Mouse (Mus musculus) kidney, postnatal 10 days (tissue): ENCODE results near the gene Gps2.
A peak's percentile ranks its signal among the peaks of the same experiment; 100 is the strongest.
"Not testable (repeated sequence)": the region's sequence is repeated elsewhere in the genome, so short reads cannot be mapped to it uniquely, and the experiment has no call there.

Experiments used
- DNase-seq: peaks from one replicate; pipeline ENCODE4 v3.0.0; 2021; ENCODE audit warnings: mixed read lengths

Gene Gps2

DNA sequence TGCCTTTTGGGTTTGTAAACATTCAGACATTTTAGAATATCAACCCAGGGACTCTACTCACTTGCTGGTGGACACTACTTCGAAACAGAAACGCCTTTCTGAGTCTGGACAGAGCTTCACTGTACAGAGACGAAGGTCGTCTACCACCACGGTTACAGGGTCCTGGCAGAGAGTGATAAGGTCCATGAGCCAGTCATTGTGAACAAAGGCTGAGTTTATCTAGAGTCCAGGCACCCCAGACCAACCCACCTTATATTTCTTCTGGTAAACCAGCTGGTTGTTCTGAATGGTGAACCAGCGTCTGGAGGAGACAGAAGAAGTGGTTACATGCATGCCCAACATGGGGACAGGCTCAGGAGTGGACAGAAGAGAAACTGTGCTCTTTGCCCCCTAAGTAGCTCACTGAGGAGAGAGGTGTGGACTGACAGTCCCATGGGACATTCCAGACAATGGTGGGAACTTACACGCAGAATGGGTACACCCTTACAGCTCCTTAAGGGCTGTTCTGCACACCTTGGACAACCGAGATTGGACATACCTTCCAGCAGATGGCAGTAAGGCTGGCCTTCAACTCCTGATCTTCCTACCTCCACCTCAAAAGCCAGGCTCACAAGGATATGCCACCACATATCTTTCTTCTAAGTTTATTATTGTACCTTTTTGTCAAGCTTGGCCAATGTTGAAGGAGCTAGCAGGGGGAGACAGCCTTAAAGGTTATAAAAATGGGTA is 26.6 kb upstream of the Gps2 start:
- no peak for DNase-seq

DNA sequence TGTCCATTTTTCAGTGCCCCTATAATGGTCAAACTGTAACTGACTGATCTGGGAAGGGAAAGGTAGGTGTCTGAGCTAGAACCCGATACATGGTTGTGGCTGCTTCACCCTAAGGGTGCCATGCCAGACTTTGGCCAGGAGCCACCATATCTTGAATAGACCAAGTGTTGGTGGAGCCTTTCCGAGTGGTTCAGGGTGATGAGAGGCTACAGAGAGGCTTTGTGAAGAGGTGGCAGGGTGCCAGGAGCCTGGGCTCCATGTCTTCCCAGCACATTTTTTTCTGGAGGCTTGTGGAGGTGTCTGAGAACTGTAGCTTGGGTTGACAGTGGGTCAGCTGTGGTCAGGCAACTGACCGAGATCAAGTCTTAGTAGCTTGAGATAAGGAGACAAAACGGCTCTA is 22.2 kb upstream of the Gps2 start:
- DNase-seq, result no peak

GRCm38 (mm10) chr11:69894671-69895070 is 19.0 kb upstream of the Gps2 start:
- no peak for DNase-seq

- no peak for DNase-seq
Measured at GRCm38 (mm10) chr11:69895291-69895690, 18.4 kb upstream of the Gps2 start, which contains the start of gene Acap1. Gene Acap1, minus strand, starts transcription at chr11:69895539.

DNA sequence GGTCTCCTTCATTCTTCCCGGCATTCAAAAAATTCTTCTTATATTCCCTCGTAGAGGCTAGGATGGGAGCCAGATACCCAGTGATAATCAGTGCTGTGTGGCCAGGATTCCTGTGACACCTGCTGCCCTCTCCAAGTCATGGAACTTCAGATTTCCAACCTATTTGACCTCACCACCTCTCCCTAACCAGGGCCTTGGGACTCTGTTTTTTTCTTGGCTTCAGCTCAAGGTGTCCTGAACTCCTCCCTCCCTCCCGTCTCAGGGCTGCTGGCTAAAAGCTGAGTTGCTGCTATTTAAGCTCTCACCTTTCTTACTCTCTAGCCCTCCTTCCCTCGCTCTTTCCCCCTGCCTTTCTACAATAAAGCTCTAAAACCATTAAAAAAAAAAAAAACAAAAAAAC is 13.8 kb upstream of the Gps2 start:
- DNase-seq, result no peak

DNA sequence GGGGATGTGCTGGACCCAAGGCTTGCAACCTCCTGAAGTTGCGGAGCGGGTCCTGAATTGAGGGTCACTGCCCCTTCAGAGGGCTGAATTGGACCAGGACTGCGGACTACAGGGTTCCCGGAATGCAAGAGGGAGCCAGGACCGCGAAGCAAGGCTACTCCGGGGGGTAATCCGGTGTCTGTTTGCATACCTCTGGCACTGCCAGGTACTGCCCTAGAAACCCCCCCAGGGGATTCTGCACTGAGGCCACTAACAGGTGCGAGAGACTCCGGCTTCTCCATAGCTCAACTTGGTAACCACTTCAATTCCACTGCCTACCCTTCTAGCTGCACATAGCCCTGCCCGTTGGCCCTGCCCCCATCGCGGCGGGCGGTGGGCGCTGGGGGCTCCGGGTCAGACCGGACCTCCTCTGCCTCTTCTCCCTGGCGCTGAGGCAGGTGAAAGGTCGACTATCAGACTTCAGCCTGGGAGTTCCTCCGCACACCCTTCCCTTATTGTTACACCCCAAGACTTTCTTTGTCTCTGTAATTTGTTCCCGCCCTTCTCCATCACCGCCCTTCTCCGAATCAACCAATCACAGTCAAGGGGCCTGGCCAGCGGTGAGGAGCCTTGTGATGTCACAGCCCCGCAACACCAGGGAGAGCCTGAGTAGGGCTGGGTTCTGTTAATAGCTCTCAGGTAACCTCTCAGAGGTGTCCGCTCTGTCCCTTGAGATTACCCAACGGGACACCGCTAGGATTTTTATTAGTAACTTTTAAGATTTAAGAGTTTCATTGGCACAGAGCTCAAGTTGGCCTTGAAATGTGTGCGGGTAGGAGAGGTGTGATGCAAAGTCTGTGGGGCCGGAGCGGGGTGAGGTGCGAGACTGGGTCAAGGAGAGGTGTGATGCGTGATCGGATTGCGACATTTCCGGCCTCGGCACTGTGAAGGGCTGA is 12.9 kb upstream of the Gps2 start, which contains the start of the genes 2810408A11Rik and Neurl4:
Gene 2810408A11Rik (minus strand): TSS at position 517 of the 935 bp plus-strand sequence.
Gene Neurl4 (plus strand): TSS at position 602 of the 935 bp plus-strand sequence.
- peak; percentile 93 for DNase-seq

DNA sequence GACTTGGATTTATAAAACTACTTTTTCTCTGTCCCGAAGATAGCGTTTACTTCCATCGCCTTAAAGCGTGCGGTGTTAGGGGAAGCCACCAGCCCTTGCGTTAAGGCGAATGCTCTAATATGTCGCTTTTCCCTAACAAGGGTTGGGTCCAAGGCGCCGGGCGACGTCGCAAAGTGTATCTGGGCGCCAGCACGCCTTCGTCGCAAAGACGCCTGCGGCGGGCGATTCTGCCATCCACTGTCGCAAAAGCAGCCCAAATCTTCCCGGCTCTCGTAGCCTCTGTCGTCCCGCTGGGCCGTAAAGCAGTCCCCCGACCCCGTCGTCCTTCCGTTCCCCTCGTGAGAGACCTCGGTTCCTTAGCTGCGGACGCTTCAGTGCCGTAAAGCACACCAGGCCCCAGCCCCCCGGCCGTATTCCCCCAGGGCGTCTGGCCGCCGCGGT is 12.3 kb upstream of the Gps2 start:
- DNase-seq, result peak; percentile 96

DNA sequence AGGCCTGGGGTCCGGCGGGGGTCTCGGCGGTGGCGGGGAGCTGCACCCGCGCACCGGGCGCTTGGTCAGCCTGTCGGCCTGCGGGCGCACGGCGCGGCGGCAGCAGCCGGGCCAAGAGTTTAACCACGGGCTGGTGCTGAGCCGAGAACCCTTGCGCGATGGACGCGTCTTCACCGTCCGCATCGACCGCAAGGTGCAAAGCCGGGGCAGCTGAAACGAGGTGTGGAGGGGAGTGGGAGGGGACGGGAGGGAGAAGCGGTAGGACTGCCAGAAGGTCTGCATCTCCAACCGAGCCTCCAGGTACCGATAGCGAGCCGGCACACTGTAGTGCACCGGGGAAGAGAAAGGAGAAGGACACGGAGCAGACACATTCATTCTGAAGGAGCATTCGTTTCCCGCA is 11.7 kb upstream of the Gps2 start:
- no peak for DNase-seq

- no peak for DNase-seq
Measured at GRCm38 (mm10) chr11:69902972-69903371, 10.7 kb upstream of the Gps2 start.

- no peak for DNase-seq
Measured at GRCm38 (mm10) chr11:69904311-69904710, 9.4 kb upstream of the Gps2 start.

DNA sequence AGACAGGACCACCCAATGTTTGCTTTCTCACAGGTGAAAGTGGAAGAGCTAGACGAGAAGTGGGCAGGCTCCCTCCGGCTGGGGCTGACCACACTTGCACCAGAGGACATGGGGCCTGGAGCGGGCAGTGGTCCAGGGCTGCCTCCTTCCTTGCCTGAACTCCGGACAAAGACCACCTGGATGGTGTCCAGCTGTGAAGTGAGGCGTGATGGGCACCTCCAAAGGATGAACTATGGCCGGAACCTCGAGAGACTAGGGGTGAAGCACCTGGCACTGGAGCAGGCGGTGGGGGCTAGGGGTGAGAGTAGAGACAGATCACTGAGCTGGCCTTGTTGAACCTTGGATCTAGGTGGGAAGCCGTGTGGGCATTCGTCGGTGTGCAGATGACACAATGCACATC is 5.0 kb upstream of the Gps2 start:
- DNase-seq, result peak; percentile 90

GRCm38 (mm10) chr11:69909174-69909573 is 4.5 kb upstream of the Gps2 start:
- no peak for DNase-seq

- no peak for DNase-seq
Measured at GRCm38 (mm10) chr11:69910177-69910576, 3.5 kb upstream of the Gps2 start.

DNA sequence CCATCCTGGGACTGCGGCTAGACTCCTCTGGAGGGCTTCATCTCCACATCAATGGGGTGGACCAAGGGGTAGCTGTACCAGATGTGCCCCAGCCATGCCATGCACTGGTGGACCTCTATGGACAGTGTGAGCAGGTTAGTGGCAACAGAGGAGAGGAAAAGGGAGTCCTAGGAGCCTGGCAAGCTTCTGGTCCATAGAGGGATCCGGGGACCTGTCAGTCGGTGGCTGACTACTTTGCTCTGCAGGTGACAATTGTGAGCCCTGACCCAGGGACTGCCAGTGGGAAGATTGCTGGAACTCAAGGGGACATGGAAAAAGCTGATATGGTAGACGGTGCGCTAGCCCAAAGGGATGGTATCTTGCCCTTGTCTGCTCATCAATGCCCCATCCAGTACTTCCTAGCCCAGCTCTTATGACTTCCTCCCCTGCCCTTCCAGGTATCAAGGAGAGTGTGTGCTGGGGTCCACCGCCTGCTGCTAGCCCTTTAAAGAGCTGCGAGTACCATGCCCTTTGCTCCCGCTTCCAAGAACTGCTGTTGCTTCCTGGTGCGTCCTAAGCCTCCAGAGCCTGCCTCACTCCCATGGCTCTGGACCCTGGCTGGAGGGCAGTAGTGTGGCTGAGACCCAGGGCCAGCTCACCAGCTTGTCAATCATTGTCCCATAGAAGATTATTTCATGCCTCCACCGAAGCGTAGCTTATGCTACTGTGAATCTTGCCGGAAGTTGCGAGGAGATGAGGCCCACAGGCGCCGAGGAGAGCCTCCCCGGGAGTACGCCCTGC is 2.7 kb upstream of the Gps2 start:
- DNase-seq, result peak; percentile 65

- no peak for DNase-seq
Measured at GRCm38 (mm10) chr11:69911701-69912100, 2.0 kb upstream of the Gps2 start.

- DNase-seq, result no peak
Measured at GRCm38 (mm10) chr11:69912716-69913530, 765 bp upstream of the Gps2 start.

DNA sequence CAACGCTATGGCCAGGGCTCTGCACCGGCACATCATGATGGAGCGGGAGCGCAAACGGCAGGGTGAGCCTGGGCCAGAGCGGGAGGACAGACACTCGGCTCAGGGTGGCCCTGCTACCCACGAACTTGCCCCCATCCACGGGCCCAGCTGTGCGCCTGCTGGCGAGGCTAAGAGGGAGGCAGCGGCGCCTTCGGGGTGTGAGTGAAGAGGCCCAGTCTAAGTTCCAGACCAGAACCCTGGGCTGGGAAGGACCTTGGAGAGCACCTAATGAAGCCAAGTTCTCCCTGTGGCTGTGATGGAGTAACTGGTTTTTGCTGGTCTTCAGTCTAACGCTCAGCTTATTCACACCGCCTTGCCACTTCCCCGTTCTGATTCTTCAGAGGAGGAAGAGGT is 680 bp downstream of the Gps2 start:
- DNase-seq, result peak; percentile 52

- DNase-seq, result no peak
Measured at GRCm38 (mm10) chr11:69914917-69915430, 1.3 kb downstream of the Gps2 start.

DNA sequence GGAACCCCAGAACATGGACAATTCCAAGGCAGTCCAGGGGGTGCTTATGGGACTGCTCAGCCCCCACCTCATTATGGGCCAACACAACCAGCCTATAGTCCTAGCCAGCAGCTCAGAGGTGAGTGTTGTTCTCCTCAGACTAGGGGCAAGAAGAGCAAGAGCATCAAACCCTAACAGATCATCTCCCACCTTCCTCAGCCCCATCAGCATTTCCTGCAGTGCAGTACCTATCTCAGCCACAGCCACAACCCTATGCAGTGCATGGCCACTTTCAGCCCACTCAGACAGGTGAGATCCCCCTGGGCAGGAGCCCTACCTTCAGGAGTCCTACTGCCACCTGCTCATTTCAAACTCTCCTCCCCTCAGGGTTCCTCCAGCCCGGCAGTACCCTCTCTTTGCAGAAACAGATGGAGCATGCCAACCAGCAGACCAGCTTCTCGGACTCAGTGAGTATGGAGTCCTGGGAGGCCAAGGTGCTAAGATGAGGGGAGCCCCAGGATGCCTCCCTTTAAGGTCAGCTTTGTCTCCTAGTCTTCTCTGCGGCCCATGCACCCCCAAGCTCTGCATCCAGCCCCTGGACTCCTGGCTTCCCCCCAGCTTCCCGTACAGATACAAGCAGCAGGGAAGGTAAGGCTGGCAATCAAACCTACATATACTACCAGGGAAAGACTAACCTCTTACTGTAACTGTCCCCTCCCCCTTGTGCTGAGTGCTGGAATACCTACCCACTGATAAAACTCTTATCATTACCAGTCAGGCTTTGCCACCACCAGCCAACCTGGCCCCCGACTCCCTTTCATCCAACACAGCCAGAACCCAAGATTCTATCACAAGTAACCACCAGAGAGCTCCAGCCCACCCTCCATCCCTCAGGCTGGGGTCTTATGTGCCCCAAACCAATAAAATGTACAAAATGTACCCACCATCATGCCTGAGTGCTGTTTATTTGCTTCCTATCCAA is 2.3 kb downstream of the Gps2 start:
- DNase-seq, result no peak

DNA sequence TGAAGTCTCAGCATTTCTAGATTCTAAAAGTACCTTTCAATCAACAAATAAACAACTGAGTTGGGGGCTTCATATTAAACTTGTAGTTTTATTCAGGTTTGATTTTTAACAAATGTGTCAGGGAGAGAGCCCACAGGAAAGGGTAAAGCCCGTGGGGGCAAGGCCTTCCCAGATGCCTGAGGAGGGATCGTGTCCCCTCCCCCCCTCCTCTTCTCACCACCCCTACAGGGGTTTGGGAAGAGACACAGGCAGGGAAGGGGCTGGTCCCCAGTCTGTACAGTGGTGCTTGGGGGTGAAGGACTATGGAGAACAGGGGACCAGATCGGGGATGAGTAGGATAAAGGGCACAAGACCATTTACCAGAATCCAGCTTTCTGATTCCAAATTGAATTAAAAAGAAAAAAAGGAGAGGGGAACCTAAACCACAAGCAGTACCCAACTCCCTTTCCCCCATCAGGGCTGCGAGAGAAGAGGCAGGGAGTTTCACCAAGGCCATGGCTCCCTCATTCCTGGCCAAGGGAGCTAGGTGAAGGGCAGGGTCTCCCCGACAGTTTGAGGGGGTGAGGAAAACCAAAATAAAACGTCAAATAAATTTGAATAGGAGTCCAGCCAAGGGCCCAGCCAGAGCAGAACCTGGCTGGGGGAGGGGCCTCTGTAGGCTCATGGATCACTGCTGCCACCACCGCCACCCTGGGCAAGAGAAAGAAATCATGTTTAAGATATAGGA is 3.1 kb downstream of the Gps2 start:
- DNase-seq, result not testable (repeated sequence)
